In the genomic region with DNA sequence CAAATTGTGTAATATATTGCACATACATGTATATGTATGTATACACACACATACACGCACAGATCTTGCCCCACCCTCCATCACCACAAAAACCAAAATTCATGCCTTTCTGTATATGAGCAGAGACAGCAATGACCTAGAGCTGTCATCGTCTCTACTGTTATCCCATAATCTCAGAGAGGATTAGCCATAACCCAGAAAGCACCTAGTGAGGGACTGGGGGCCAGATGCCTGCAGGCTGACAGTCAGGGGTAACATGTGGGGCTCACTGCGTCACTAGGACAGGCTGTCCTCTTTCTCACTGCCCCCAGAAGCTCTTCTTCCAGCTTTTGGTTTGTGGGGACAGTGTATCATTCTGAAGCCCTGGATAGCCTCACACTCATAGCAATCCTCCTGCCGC, we compare ENCODE assay signal across 14 mouse cellular contexts. TPM values are rescaled to one million over a fixed set of nuclear protein-coding genes. Genes with fewer than 3 reads are reported as not detected.
A peak's percentile ranks its signal among the peaks of the same experiment; 100 is the strongest.
DNase-seq lines count a peak whose midpoint lies in the region; ATAC-seq and TF ChIP-seq lines count a peak whose summit lies in the region.
"Had no signal": no experiment of that assay in that cellular context is flagged by ENCODE, and none has a peak within 500 bp of the region (broad histone marks: within the 10 kb centered on the region; RNA-seq: fewer than 3 reads in every experiment).

No protein-coding gene starts in this region.

- DNase-seq in forebrain, embryonic 11.5 days (ENCODE audit: low spot score), result peak; percentile 7
- DNase-seq in forebrain, embryonic 14.5 days (ENCODE audit: low spot score), result no peak
- DNase-seq in kidney, adult 2 months, result no peak
- DNase-seq in thymus, postnatal 14 days, result peak; percentile 19
- DNase-seq in thymus, postnatal 36 days, result no peak
- no peak for DNase-seq in right cerebral cortex, postnatal 14 days
- DNase-seq: cerebellum, adult 18-20 months; layer of hippocampus, postnatal 36 days; midbrain, embryonic 14.5 days; right cerebral cortex, adult 18-20 months had no signal

- H3K36me3 ChIP-seq in forebrain, embryonic 11.5 days (ENCODE audit: control insufficient read depth, insufficient read depth, low read length), result no peaks in the 10 kb centered on the region
- no peaks in the 10 kb centered on the region for H3K36me3 ChIP-seq in forebrain, embryonic 14.5 days (ENCODE audit: control insufficient read depth, insufficient read depth, low read length)
- H3K36me3 ChIP-seq in kidney, embryonic 15.5 days, result no peaks in the 10 kb centered on the region
- H3K36me3 ChIP-seq in kidney, adult 2 months (ENCODE audit: control insufficient read depth, insufficient read depth, low read length), result no peaks in the 10 kb centered on the region
- H3K36me3 ChIP-seq: G1E; limb, embryonic 12.5 days had no signal

- H3K4me1 ChIP-seq in forebrain, embryonic 11.5 days (replicated peaks; ENCODE audit: control insufficient read depth, insufficient read depth, low read length), result no peaks in the 10 kb centered on the region
- H3K4me1 ChIP-seq in forebrain, embryonic 14.5 days (ENCODE audit: control insufficient read depth, insufficient read depth, low read length), result no peaks in the 10 kb centered on the region
- peaks cover 27% of the 10 kb centered on the region for H3K4me1 ChIP-seq in kidney, embryonic 15.5 days
- H3K4me1 ChIP-seq in kidney, adult 2 months (ENCODE audit: control insufficient read depth, insufficient read depth, low read length), result no peaks in the 10 kb centered on the region

- H3K9me3 ChIP-seq in forebrain, embryonic 11.5 days (ENCODE audit: control insufficient read depth, low read length), result no peaks in the 10 kb centered on the region; the same call in 1 of the 2 replicates
- H3K9me3 ChIP-seq in forebrain, embryonic 14.5 days (replicated peaks; ENCODE audit: control insufficient read depth, low read length), result no peaks in the 10 kb centered on the region
- H3K9me3 ChIP-seq in kidney, embryonic 15.5 days (replicated peaks), result 0 out of 2 replicates have a peak, but pooled peaks cover 3% of the 10 kb centered on the region

- WGBS in forebrain, embryonic 11.5 days, result 91% methylated on average over 4 of the region's 4 CpGs
- WGBS in forebrain, embryonic 14.5 days, result 86% methylated on average over 4 of the region's 4 CpGs
- 88% methylated on average over 4 of the region's 4 CpGs for WGBS in kidney, embryonic 15.5 days
- 95% methylated on average over 4 of the region's 4 CpGs for WGBS in kidney, adult 2 months

- no peak overlapping the region for H3K4me2 ChIP-seq in forebrain, embryonic 11.5 days (ENCODE audit: low read depth, low read length, severe bottlenecking)
- no peak overlapping the region for H3K4me2 ChIP-seq in forebrain, embryonic 14.5 days (ENCODE audit: low read length)
- H3K4me2 ChIP-seq in kidney, embryonic 15.5 days, result no peak overlapping the region
- H3K4me2 ChIP-seq: limb, embryonic 12.5 days had no signal

- ATAC-seq in forebrain, embryonic 11.5 days (replicated peaks; ENCODE audit: low FRiP score), result no peak
- no peak for ATAC-seq in forebrain, embryonic 14.5 days
- no peak for ATAC-seq in kidney, embryonic 15.5 days (replicated peaks; ENCODE audit: low FRiP score)
- ATAC-seq in CD4-positive, CD25-positive, alpha-beta regulatory T cell, adult 4 months, result no peak

- no peak for TF ChIP-seq CTCF in kidney, adult 2 months (conservative IDR thresholded peaks at IDR 0.05; ENCODE audit: insufficient read depth, insufficient read length, low read depth, low read length)

- H3K9ac ChIP-seq in forebrain, embryonic 11.5 days (ENCODE audit: low read length), result no peak overlapping the region
- no peak overlapping the region for H3K9ac ChIP-seq in forebrain, embryonic 14.5 days (ENCODE audit: low read length)
- no peak overlapping the region for H3K9ac ChIP-seq in kidney, embryonic 15.5 days
- H3K9ac ChIP-seq: limb, embryonic 12.5 days had no signal

- H3K27me3 ChIP-seq in forebrain, embryonic 11.5 days (ENCODE audit: control insufficient read depth, insufficient read depth, low read length), result no peaks in the 10 kb centered on the region
- H3K27me3 ChIP-seq in forebrain, embryonic 14.5 days (replicated peaks; ENCODE audit: control insufficient read depth, insufficient read depth, low read length), result no peaks in the 10 kb centered on the region
- H3K27me3 ChIP-seq in kidney, embryonic 15.5 days, result no peaks in the 10 kb centered on the region
- no peaks in the 10 kb centered on the region for H3K27me3 ChIP-seq in kidney, adult 2 months (replicated peaks; ENCODE audit: control insufficient read depth, insufficient read depth, low read length)
- H3K27me3 ChIP-seq: limb, embryonic 12.5 days had no signal

- no peak overlapping the region for H3K27ac ChIP-seq in forebrain, embryonic 11.5 days (ENCODE audit: low read depth, low read length)
- no peak overlapping the region for H3K27ac ChIP-seq in forebrain, embryonic 14.5 days (ENCODE audit: low read depth, low read length)
- peak overlapping the region; percentile 84; the same call in 1 of the 2 replicates for H3K27ac ChIP-seq in kidney, embryonic 15.5 days
- no peak overlapping the region for H3K27ac ChIP-seq in kidney, adult 2 months (ENCODE audit: insufficient read depth, low read depth, low read length)
- H3K27ac ChIP-seq: limb, embryonic 12.5 days had no signal

- H3K4me3 ChIP-seq in forebrain, embryonic 11.5 days (ENCODE audit: low read depth, low read length), result no peak overlapping the region
- no peak overlapping the region for H3K4me3 ChIP-seq in forebrain, embryonic 14.5 days (ENCODE audit: low read depth, low read length)
- H3K4me3 ChIP-seq in kidney, embryonic 15.5 days (replicated peaks), result no peak overlapping the region
- no peak overlapping the region for H3K4me3 ChIP-seq in kidney, adult 2 months (ENCODE audit: insufficient read depth, low read depth, low read length)
- H3K4me3 ChIP-seq: limb, embryonic 12.5 days had no signal

- TF ChIP-seq POLR2A in kidney, adult 2 months (IDR thresholded peaks at IDR 0.05; ENCODE audit: low read depth, low read length), result no peak

RNA-seq across cellular contexts. Expression of a gene that starts 17.1 kb away (rescaled TPM):
- polyA plus RNA-seq in forebrain, embryonic 11.5 days (2014; fragmentation: Nextera tagmentation; extraction: Ambion mirVana), result 3.7 and 4.0 TPM in 2 replicates
- polyA plus RNA-seq in forebrain, embryonic 14.5 days (2014; fragmentation: Nextera tagmentation; extraction: Ambion mirVana), result 8.6 and 8.7 TPM in 2 replicates
- 40.5 and 49.9 TPM in 2 replicates for polyA plus RNA-seq in kidney, embryonic 15.5 days (2015; fragmentation: Nextera tagmentation; extraction: Ambion mirVana)
- polyA plus RNA-seq in kidney, adult 2 months (2012; rRNA removed), result 55.3 and 63.4 TPM in 2 replicates
- polyA plus RNA-seq in CD4-positive, CD25-positive, alpha-beta regulatory T cell, adult 4 months (2017; shearing (Covaris generic)), result 100 to 1,000 TPM; 289 to 325 TPM

Comparison
In these comparisons a context has a peak if more than half of its experiments do, and no peak if none do; other contexts are left out.
1. DNase-seq: peak in forebrain, embryonic 11.5 days (single experiment) and thymus, postnatal 14 days (single experiment); none in forebrain, embryonic 14.5 days (single experiment), kidney, adult 2 months (single experiment), thymus, postnatal 36 days (0 of 2) and right cerebral cortex, postnatal 14 days (single experiment).